Mouse (Mus musculus) CH12.LX (cell line): Measurements from ENCODE around the gene Nkap. TPM values are rescaled to one million over a fixed set of nuclear protein-coding genes. Genes with fewer than 3 reads are reported as not detected.

Experiments
- DNase-seq: peaks from one replicate; pipeline ENCODE4 v3.0.0-alpha.2; 2013; ENCODE audit errors: extremely low read depth
- H3K27ac ChIP-seq: 2 replicates; pipeline ENCODE4 v1.5.1; 2012; ENCODE audit warnings: low read depth, mild to moderate bottlenecking, control low read depth, moderate library complexity; ENCODE audit not compliant: insufficient read depth
- H3K27me3 ChIP-seq: replicated peaks from 2 replicates; pipeline ENCODE3; 2012; ENCODE audit warnings: inconsistent platforms
- H3K36me3 ChIP-seq, 2 experiments: replicated peaks in 1 of 2; 2 replicates each; pipeline versions ENCODE3 to v1.6.1; 2012; ENCODE audit warnings: inconsistent platforms in 1 of 2, low read length in 1 of 2, mild to moderate bottlenecking in 1 of 2, mixed read lengths in 1 of 2, moderate library complexity in 1 of 2; ENCODE audit not compliant: control insufficient read depth in 1 of 2, insufficient read depth in 1 of 2
- H3K4me1 ChIP-seq, 2 experiments: 2 replicates each; pipeline ENCODE4 v1.6.1; 2012; ENCODE audit warnings: inconsistent platforms in 1 of 2, moderate library complexity in 1 of 2; ENCODE audit not compliant: insufficient read depth in 2 of 2, control insufficient read depth in 1 of 2
- H3K4me2 ChIP-seq: 2 replicates; pipeline ENCODE4 v1.6.1; 2012; ENCODE audit warnings: low read depth, mild to moderate bottlenecking, control low read depth; ENCODE audit not compliant: poor library complexity, insufficient read depth, severe bottlenecking
- H3K4me3 ChIP-seq, 3 experiments: fragments of 150-350 bp in 1 of 3; sonication (generic) in 1 of 3; replicated peaks in 1 of 3; 2 replicates each; pipeline versions ENCODE3 to v1.5.1; 2011 to 2012; ENCODE audit warnings: low read depth in 2 of 3, low read length in 2 of 3, mild to moderate bottlenecking in 2 of 3, moderate library complexity in 2 of 3, control low read depth in 1 of 3, improper control_type of control experiment in 1 of 3, inconsistent platforms in 1 of 3, mixed read lengths in 1 of 3; ENCODE audit not compliant: poor library complexity in 1 of 3
- H3K79me2 ChIP-seq: replicated peaks from 2 replicates; pipeline ENCODE4 v1.6.1; 2012; ENCODE audit warnings: mild to moderate bottlenecking, moderate library complexity; ENCODE audit not compliant: control insufficient read depth, poor library complexity, insufficient read depth, severe bottlenecking; ENCODE audit errors: extremely low read depth
- H3K9ac ChIP-seq: 2 replicates; pipeline ENCODE4 v1.6.1; 2012; ENCODE audit warnings: low read depth, mild to moderate bottlenecking, control low read depth, moderate library complexity; ENCODE audit not compliant: insufficient read depth
- H3K9me3 ChIP-seq: replicated peaks from 2 replicates; pipeline ENCODE3; 2012; ENCODE audit warnings: low read length, inconsistent platforms, mixed read lengths
- BHLHE40 ChIP-seq: IDR thresholded peaks from 2 replicates; pipeline ENCODE4 v1.6.1; 2011; ENCODE audit warnings: mild to moderate bottlenecking, low read depth, low read length, improper control_type of control experiment
- CHD1 ChIP-seq: IDR thresholded peaks from 2 replicates; pipeline ENCODE4 v1.6.1; 2012; ENCODE audit warnings: low read depth, low read length, improper control_type of control experiment, inconsistent platforms
- CHD2 ChIP-seq: IDR thresholded peaks from 2 replicates; pipeline ENCODE4 v1.6.1; 2011; ENCODE audit warnings: low read length, improper control_type of control experiment
- E2F4 ChIP-seq: IDR thresholded peaks from 2 replicates; pipeline ENCODE4 v1.6.1; 2011; ENCODE audit warnings: low read depth, low read length, improper control_type of control experiment; ENCODE audit not compliant: insufficient replicate concordance
- EP300 ChIP-seq: IDR thresholded peaks from 2 replicates; pipeline ENCODE4 v1.6.1; 2011; ENCODE audit warnings: low read length, improper control_type of control experiment
- ETS1 ChIP-seq: conservative IDR thresholded peaks from 2 replicates; pipeline ENCODE4 v1.6.1; 2012; ENCODE audit warnings: low read depth, mild to moderate bottlenecking, inconsistent platforms, low read length, improper control_type of control experiment, moderate library complexity
- GABPA ChIP-seq: IDR thresholded peaks from 2 replicates; pipeline ENCODE4 v1.6.1; 2012; ENCODE audit warnings: low read depth, low read length, improper control_type of control experiment, inconsistent platforms; ENCODE audit not compliant: insufficient replicate concordance
- HCFC1 ChIP-seq: IDR thresholded peaks from 2 replicates; pipeline ENCODE4 v1.6.1; 2012; ENCODE audit warnings: low read depth, mild to moderate bottlenecking, inconsistent platforms, low read length, improper control_type of control experiment
- IRF4 ChIP-seq: IDR thresholded peaks from 2 replicates; pipeline ENCODE4 v1.6.1; 2014; ENCODE audit warnings: low read depth, mild to moderate bottlenecking, inconsistent platforms, low read length, improper control_type of control experiment
- JUN ChIP-seq: IDR thresholded peaks from 2 replicates; pipeline ENCODE4 v1.6.1; 2011; ENCODE audit warnings: low read depth, mild to moderate bottlenecking, low read length, improper control_type of control experiment, moderate library complexity; ENCODE audit not compliant: insufficient read depth
- JUND ChIP-seq: conservative IDR thresholded peaks from 2 replicates; pipeline ENCODE4 v1.6.1; 2011; ENCODE audit warnings: low read depth, low read length, improper control_type of control experiment
- MAFK ChIP-seq: IDR thresholded peaks from 2 replicates; pipeline ENCODE4 v1.6.1; 2011; ENCODE audit warnings: low read length, improper control_type of control experiment; ENCODE audit not compliant: insufficient replicate concordance
- MAX ChIP-seq: IDR thresholded peaks from 2 replicates; pipeline ENCODE4 v1.6.1; 2011; ENCODE audit warnings: low read length, improper control_type of control experiment
- MAZ ChIP-seq: IDR thresholded peaks from 2 replicates; pipeline ENCODE4 v1.6.1; 2012; ENCODE audit warnings: low read depth, mild to moderate bottlenecking, inconsistent platforms, low read length, improper control_type of control experiment, moderate library complexity
- MEF2A ChIP-seq: IDR thresholded peaks from 2 replicates; pipeline ENCODE4 v1.6.1; 2014; ENCODE audit warnings: low read depth, mild to moderate bottlenecking, inconsistent platforms, low read length, improper control_type of control experiment, borderline replicate concordance
- MXI1 ChIP-seq: IDR thresholded peaks from 2 replicates; pipeline ENCODE4 v1.6.1; 2011; ENCODE audit warnings: mild to moderate bottlenecking, low read depth, low read length, improper control_type of control experiment
- MYC ChIP-seq: IDR thresholded peaks from 2 replicates; pipeline ENCODE4 v1.6.1; 2011; ENCODE audit warnings: low read depth, mild to moderate bottlenecking, improper control_type of control experiment, low read length
- NELFE ChIP-seq: IDR thresholded peaks from 2 replicates; pipeline ENCODE4 v1.6.1; 2011; ENCODE audit warnings: low read depth, low read length, improper control_type of control experiment
- NRF1 ChIP-seq: IDR thresholded peaks from 2 replicates; pipeline ENCODE4 v1.6.1; 2014; ENCODE audit warnings: low read depth, mild to moderate bottlenecking, inconsistent platforms, low read length, improper control_type of control experiment, moderate library complexity
- PAX5 ChIP-seq: IDR thresholded peaks from 2 replicates; pipeline ENCODE4 v1.6.1; 2012; ENCODE audit warnings: low read length, inconsistent platforms, mixed read lengths
- POLR2A ChIP-seq: IDR thresholded peaks from 2 replicates; pipeline ENCODE4 v1.6.1; 2011; ENCODE audit warnings: low read depth, mild to moderate bottlenecking, improper control_type of control experiment, low read length
- POLR2AphosphoS2 ChIP-seq: IDR thresholded peaks from 2 replicates; pipeline ENCODE4 v1.6.1; 2011; ENCODE audit warnings: low read depth, low read length, improper control_type of control experiment
- RAD21 ChIP-seq: IDR thresholded peaks from 2 replicates; pipeline ENCODE4 v1.6.1; 2011; ENCODE audit warnings: low read depth, mild to moderate bottlenecking, low read length, improper control_type of control experiment, moderate library complexity
- RCOR1 ChIP-seq: conservative IDR thresholded peaks from 2 replicates; pipeline ENCODE4 v1.6.1; 2012; ENCODE audit warnings: low read depth, mild to moderate bottlenecking, inconsistent platforms, low read length, improper control_type of control experiment
- SIN3A ChIP-seq: IDR thresholded peaks from 2 replicates; pipeline ENCODE4 v1.6.1; 2012; ENCODE audit warnings: low read length, improper control_type of control experiment, inconsistent platforms
- TBP ChIP-seq: conservative IDR thresholded peaks from 2 replicates; pipeline ENCODE4 v1.6.1; 2011; ENCODE audit warnings: low read depth, low read length, improper control_type of control experiment
- TCF12 ChIP-seq: IDR thresholded peaks from 2 replicates; pipeline ENCODE4 v1.6.1; 2014; ENCODE audit warnings: low read depth, mild to moderate bottlenecking, inconsistent platforms, low read length, improper control_type of control experiment
- UBTF ChIP-seq: IDR thresholded peaks from 2 replicates; pipeline ENCODE4 v1.6.1; 2012; ENCODE audit warnings: low read depth, mild to moderate bottlenecking, inconsistent platforms, low read length, improper control_type of control experiment, moderate library complexity
- USF1 ChIP-seq: IDR thresholded peaks from 2 replicates; pipeline ENCODE4 v1.6.1; 2014; ENCODE audit warnings: low read depth, mild to moderate bottlenecking, inconsistent platforms, low read length, improper control_type of control experiment
- USF2 ChIP-seq: conservative IDR thresholded peaks from 2 replicates; pipeline ENCODE4 v1.6.1; 2011; ENCODE audit warnings: low read depth, low read length, improper control_type of control experiment
- ZC3H11A ChIP-seq: IDR thresholded peaks from 2 replicates; pipeline ENCODE4 v1.6.1; 2012; ENCODE audit warnings: low read depth, mild to moderate bottlenecking, inconsistent platforms, low read length, improper control_type of control experiment
- ZKSCAN1 ChIP-seq: IDR thresholded peaks from 2 replicates; pipeline ENCODE4 v1.6.1; 2012; ENCODE audit warnings: low read depth, inconsistent platforms, low read length, improper control_type of control experiment, borderline replicate concordance
- ZMIZ1 ChIP-seq: IDR thresholded peaks from 2 replicates; pipeline ENCODE4 v1.6.1; 2012; ENCODE audit warnings: low read depth, mild to moderate bottlenecking, inconsistent platforms, low read length, improper control_type of control experiment
- ZNF384 ChIP-seq: IDR thresholded peaks from 2 replicates; pipeline ENCODE4 v1.6.1; 2012; ENCODE audit warnings: low read depth, low read length, improper control_type of control experiment, inconsistent platforms
- dilution Hi-C: fragments of 300-500 bp; cut with MboI; formaldehyde crosslinking; loops from 2 replicates; pipeline ENCODE4 v1.14.3; 2020; ENCODE audit warnings: low sequenced_read_pairs; ENCODE audit not compliant: extremely low pct_unique_long_range_greater_than_20kb, extremely low pct_ligation_motif_present
- in situ Hi-C: fragments of 300-500 bp; cut with MboI; formaldehyde crosslinking; loops from 3 replicates; pipeline ENCODE4 v1.14.3; 2019; ENCODE audit warnings: low sequenced_read_pairs, low pct_ligation_motif_present, low pct_unique_long_range_greater_than_20kb, mixed read lengths
- polyA plus RNA-seq: library from polyadenylated mRNA; unstranded; fragments of >175 nt; gene quantifications from 2 replicates; pipeline ENCODE4 v1.2.1, GENCODE M21; 2012; ENCODE audit warnings: low read depth; ENCODE audit not compliant: insufficient read length
- total RNA-seq, 2 experiments: library from RNA; depleted of rRNA; stranded (reverse); fragments of 300-350 nt in 1 of 2; fragments of >200 nt in 1 of 2; gene quantifications; 2 replicates each; pipeline ENCODE4 v1.2.3; 2012 to 2014

Gene Nkap
- total and polyA plus RNA-seq, 3 experiments, result 11.6 to 28.2 (median 19.4) TPM

- in situ Hi-C loops (no loop called here), dilution Hi-C loops (no loop called here)
- DNase-seq, result no peak
- Histone ChIP-seq H3K36me3 (peaks cover 2 to 3% of the 10 kb centered on the region in 2 experiments), H3K79me2 (peaks cover 16% of the 10 kb centered on the region), H3K27ac (no peak overlapping the region), H3K9me3 (no peaks in the 10 kb centered on the region), H3K4me2 (no peak overlapping the region), H3K27me3 (no peaks in the 10 kb centered on the region), H3K4me1 (peaks cover 6 to 7% of the 10 kb centered on the region in 2 experiments; a peak in 3 of 4 replicates), H3K9ac (no peak overlapping the region), H3K4me3 (no peak overlapping the region)
- TF ChIP-seq PAX5 (no peak), ZC3H11A (no peak), MAZ (no peak), MXI1 (0 out of 2 replicates have a peak, but pooled peaks have one; percentile 6), NRF1 (no peak), GABPA (no peak), MYC (no peak), RCOR1 (no peak), JUND (no peak), E2F4 (no peak), USF1 (no peak), EP300 (no peak), TCF12 (no peak), USF2 (no peak), NELFE (peak; percentile 38; the same call in 1 of the 2 replicates), SIN3A (no peak), TBP (no peak), ZMIZ1 (peak; percentile 99), MAFK (no peak), CHD1 (no peak), RAD21 (no peak), BHLHE40 (0 out of 2 replicates have a peak, but pooled peaks have one; percentile 24), POLR2A (peak; percentile 61; the same call in 1 of the 2 replicates), ZKSCAN1 (no peak), ETS1 (no peak), MAX (no peak), POLR2AphosphoS2 (peak; percentile 61; the same call in 1 of the 2 replicates), JUN (no peak), CHD2 (no peak), UBTF (no peak), ZNF384 (no peak), MEF2A (no peak), HCFC1 (no peak), IRF4 (no peak)
These were observed 15.8 kb upstream of the Nkap start for GRCm38 (mm10) chrX:37110881-37111193.
